Mouse (Mus musculus) intestine, embryonic 15.5 days (tissue): ENCODE results near the gene Slc22a13. TPM values are rescaled to one million over a fixed set of nuclear protein-coding genes. Genes with fewer than 3 reads are reported as not detected.
"Not testable (repeated sequence)": the region's sequence is repeated elsewhere in the genome, so short reads cannot be mapped to it uniquely, and the experiment has no call there.

Experiments
- ATAC-seq: fragments of 200-750 bp; cut with Nextera tagmentation; 2 replicates; pipeline ENCODE4 v1.8.0; 2017; ENCODE audit warnings: moderate TSS enrichment, moderate library complexity
- H3K27ac ChIP-seq: fragments of 300-500 bp; sonication (generic); 2 replicates; pipeline ENCODE4 v1.5.1; 2015; ENCODE audit warnings: mild to moderate bottlenecking, inconsistent platforms
- H3K27me3 ChIP-seq: fragments of 300-500 bp; sonication (generic); replicated peaks from 2 replicates; pipeline ENCODE4 v1.6.1; 2015; ENCODE audit warnings: inconsistent platforms
- H3K36me3 ChIP-seq: fragments of 300-500 bp; sonication (generic); 2 replicates; pipeline ENCODE4 v1.6.1; 2015; ENCODE audit warnings: inconsistent platforms
- H3K4me1 ChIP-seq: fragments of 300-500 bp; sonication (generic); replicated peaks from 2 replicates; pipeline ENCODE4 v1.6.1; 2015; ENCODE audit warnings: inconsistent platforms
- H3K4me2 ChIP-seq: fragments of 300-500 bp; sonication (generic); replicated peaks from 2 replicates; pipeline ENCODE4 v1.6.1; 2015; ENCODE audit warnings: mild to moderate bottlenecking, inconsistent platforms
- H3K4me3 ChIP-seq: fragments of 300-500 bp; sonication (generic); replicated peaks from 2 replicates; pipeline ENCODE4 v1.5.1; 2015; ENCODE audit warnings: inconsistent platforms
- H3K9ac ChIP-seq: fragments of 300-500 bp; sonication (generic); 2 replicates; pipeline ENCODE4 v1.6.1; 2015; ENCODE audit warnings: inconsistent platforms
- H3K9me3 ChIP-seq: fragments of 300-500 bp; sonication (generic); 2 replicates; pipeline ENCODE4 v1.6.1; 2016; ENCODE audit warnings: inconsistent platforms
- WGBS: fragments of 180-500 bp; shearing (Covaris S2); methylation state at CpG from one replicate; pipeline ENCODE4 v1.1.7; 2015; 5-methylcytosine and 5-hydroxymethylcytosine counted together
- polyA plus RNA-seq: library from polyadenylated mRNA; unstranded; fragments of >200 nt; fragmentation: Nextera tagmentation; extraction: Ambion mirVana; gene quantifications from 2 replicates; pipeline ENCODE4 v1.2.1, GENCODE M21; 2015

Gene Slc22a13
- polyA plus RNA-seq, 1 experiment from 2014 or later, result not detected

GRCm38 (mm10) chr9:119230829-119231228 lies 21.9 kb upstream of the Slc22a13 start:
- Histone ChIP-seq H3K27ac (no peak overlapping the region), H3K9ac (no peak overlapping the region), H3K27me3 (no peaks in the 10 kb centered on the region), H3K4me2 (no peak overlapping the region), H3K4me3 (no peak overlapping the region), H3K9me3 (no peaks in the 10 kb centered on the region), H3K36me3 (no peaks in the 10 kb centered on the region), H3K4me1 (no peaks in the 10 kb centered on the region)
- no peak for ATAC-seq
- 68% methylated on average over 2 of the region's 2 CpGs for WGBS

GRCm38 (mm10) chr9:119220249-119220648 lies 11.4 kb upstream of the Slc22a13 start:
- no peaks in the 10 kb centered on the region for H3K9me3 ChIP-seq
- WGBS, result 81% methylated on average over 4 of the region's 4 CpGs
- 0 out of 2 replicates have a peak, but pooled peaks cover 6% of the 10 kb centered on the region for H3K36me3 ChIP-seq
- ATAC-seq, result no peak
- H3K4me3 ChIP-seq, result no peak overlapping the region
- H3K27ac ChIP-seq, result no peak overlapping the region
- no peak overlapping the region for H3K9ac ChIP-seq
- H3K27me3 ChIP-seq, result no peaks in the 10 kb centered on the region
- no peaks in the 10 kb centered on the region for H3K4me1 ChIP-seq
- no peak overlapping the region for H3K4me2 ChIP-seq

DNA sequence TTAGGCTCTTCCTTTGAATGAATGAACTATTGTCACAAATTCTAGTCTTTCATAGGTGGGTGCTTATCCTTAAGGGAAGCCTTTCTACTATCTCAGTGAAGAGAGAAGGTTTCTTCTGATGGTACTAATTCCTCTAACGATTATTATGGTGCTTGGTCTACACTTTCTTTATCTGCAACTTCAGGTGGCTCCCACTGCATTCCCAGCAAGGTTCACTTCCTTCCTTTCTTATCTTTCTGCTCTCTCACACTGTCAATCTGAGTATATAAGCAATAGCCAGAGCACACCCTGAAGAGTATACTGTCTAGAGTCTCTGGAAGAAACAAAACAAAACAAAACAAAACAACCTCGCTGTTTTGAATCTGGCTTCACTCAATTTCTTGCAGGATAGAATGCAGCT lies 10.8 kb upstream of the Slc22a13 start:
- no peak for ATAC-seq
- WGBS, result 72% methylated on average over 2 of the region's 2 CpGs
- no peaks in the 10 kb centered on the region for H3K4me1 ChIP-seq
- 0 out of 2 replicates have a peak, but pooled peaks cover 4% of the 10 kb centered on the region for H3K36me3 ChIP-seq
- no peak overlapping the region for H3K4me3 ChIP-seq
- H3K9ac ChIP-seq, result no peak overlapping the region
- H3K9me3 ChIP-seq, result no peaks in the 10 kb centered on the region
- no peaks in the 10 kb centered on the region for H3K27me3 ChIP-seq
- no peak overlapping the region for H3K4me2 ChIP-seq
- H3K27ac ChIP-seq, result no peak overlapping the region

GRCm38 (mm10) chr9:119215341-119215740 lies 6.4 kb upstream of the Slc22a13 start:
- not testable (repeated sequence) for ATAC-seq, H3K27me3 ChIP-seq, H3K4me1 ChIP-seq, H3K4me3 ChIP-seq, H3K4me2 ChIP-seq, H3K36me3 ChIP-seq, H3K27ac ChIP-seq, H3K9me3 ChIP-seq, H3K9ac ChIP-seq
- 59% methylated on average over 2 of the region's 2 CpGs for WGBS

DNA sequence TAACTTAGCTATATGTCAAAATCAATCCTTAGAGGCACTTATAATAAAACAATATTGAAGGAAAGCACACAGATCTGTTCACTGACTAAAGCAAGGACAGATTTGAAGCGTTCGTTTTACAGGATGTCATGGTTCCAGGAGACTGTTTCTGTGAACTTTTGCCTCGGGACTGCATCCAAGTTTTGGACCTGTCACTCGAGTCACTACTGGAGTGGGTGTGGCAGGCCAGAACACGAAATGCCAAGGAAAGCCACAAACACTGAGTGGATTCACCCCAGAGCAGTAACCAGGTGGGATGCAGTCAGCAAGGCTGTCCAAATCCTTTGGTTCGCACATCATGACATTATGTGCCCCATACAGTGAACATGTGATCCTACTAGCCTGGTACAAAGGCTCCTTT lies 5.7 kb upstream of the Slc22a13 start:
- no peak for ATAC-seq
- H3K9me3 ChIP-seq, result no peaks in the 10 kb centered on the region
- no peaks in the 10 kb centered on the region for H3K4me1 ChIP-seq
- H3K4me3 ChIP-seq, result no peak overlapping the region
- no peaks in the 10 kb centered on the region for H3K36me3 ChIP-seq
- no peak overlapping the region for H3K9ac ChIP-seq
- no peak overlapping the region for H3K4me2 ChIP-seq
- 86% methylated on average over 6 of the region's 6 CpGs for WGBS
- no peaks in the 10 kb centered on the region for H3K27me3 ChIP-seq
- H3K27ac ChIP-seq, result no peak overlapping the region

GRCm38 (mm10) chr9:119212996-119213395 lies 4.1 kb upstream of the Slc22a13 start:
- ATAC-seq, result no peak
- H3K27ac ChIP-seq, result no peak overlapping the region

GRCm38 (mm10) chr9:119207113-119207512 lies 1.8 kb downstream of the Slc22a13 start:
- Histone ChIP-seq H3K4me1 (no peaks in the 10 kb centered on the region), H3K4me2 (no peak overlapping the region), H3K9ac (no peak overlapping the region), H3K27ac (no peak overlapping the region), H3K27me3 (no peaks in the 10 kb centered on the region), H3K4me3 (no peak overlapping the region), H3K9me3 (no peaks in the 10 kb centered on the region), H3K36me3 (no peaks in the 10 kb centered on the region)
- WGBS, result 54% methylated on average over 4 of the region's 4 CpGs
- no peak for ATAC-seq

More at GRCm38 (mm10) chr9:119212996-119213395, 4.1 kb upstream of the Slc22a13 start:
- no peaks in the 10 kb centered on the region for H3K36me3 ChIP-seq
- no peak overlapping the region for H3K4me3 ChIP-seq
- no peak overlapping the region for H3K9ac ChIP-seq
- H3K4me2 ChIP-seq, result no peak overlapping the region
- H3K27me3 ChIP-seq, result no peaks in the 10 kb centered on the region
- H3K4me1 ChIP-seq, result no peaks in the 10 kb centered on the region
- no peaks in the 10 kb centered on the region for H3K9me3 ChIP-seq
- 76% methylated on average over 8 of the region's 8 CpGs for WGBS

- Histone ChIP-seq H3K27ac (no peak overlapping the region), H3K9me3 (no peaks in the 10 kb centered on the region), H3K4me2 (no peak overlapping the region), H3K4me3 (no peak overlapping the region), H3K4me1 (no peaks in the 10 kb centered on the region), H3K9ac (no peak overlapping the region), H3K27me3 (no peaks in the 10 kb centered on the region), H3K36me3 (no peaks in the 10 kb centered on the region)
- ATAC-seq, result no peak
- WGBS, result 71% methylated on average over 2 of the region's 2 CpGs
These were observed 2.2 kb downstream of the Slc22a13 start for GRCm38 (mm10) chr9:119206666-119207065.

GRCm38 (mm10) chr9:119205756-119206155 lies 3.1 kb downstream of the Slc22a13 start:
- WGBS, result 81% methylated on average over 5 of the region's 5 CpGs
- Histone ChIP-seq H3K4me1 (no peaks in the 10 kb centered on the region), H3K27me3 (no peaks in the 10 kb centered on the region), H3K9me3 (no peaks in the 10 kb centered on the region), H3K4me3 (no peak overlapping the region), H3K27ac (no peak overlapping the region), H3K9ac (no peak overlapping the region), H3K36me3 (no peaks in the 10 kb centered on the region), H3K4me2 (no peak overlapping the region)
- ATAC-seq, result no peak

DNA sequence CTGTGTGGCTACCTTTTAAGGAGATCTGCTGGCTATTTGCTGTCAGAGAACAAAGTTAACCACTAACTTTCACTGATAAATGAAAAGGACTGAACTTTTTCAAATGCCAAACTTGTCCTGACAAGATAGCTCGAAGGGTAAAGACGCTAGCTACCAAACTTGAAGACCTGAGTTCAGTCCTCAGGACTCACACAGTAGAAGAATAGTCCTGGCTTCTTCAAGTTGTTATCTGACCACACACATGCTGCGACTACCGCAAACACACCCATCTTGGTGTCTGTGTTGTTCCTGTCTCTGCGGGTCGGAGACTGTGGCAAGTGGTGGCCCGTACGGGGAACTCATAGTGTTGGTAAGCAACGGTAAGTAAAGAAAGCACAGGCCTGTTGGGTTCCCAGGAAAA lies 5.3 kb downstream of the Slc22a13 start:
- no peak for ATAC-seq
- Histone ChIP-seq H3K27me3 (no peaks in the 10 kb centered on the region), H3K4me3 (no peak overlapping the region), H3K4me1 (no peaks in the 10 kb centered on the region), H3K9me3 (no peaks in the 10 kb centered on the region), H3K36me3 (no peaks in the 10 kb centered on the region), H3K27ac (no peak overlapping the region), H3K4me2 (no peak overlapping the region), H3K9ac (no peak overlapping the region)
- 95% methylated on average over 9 of the region's 9 CpGs for WGBS

DNA sequence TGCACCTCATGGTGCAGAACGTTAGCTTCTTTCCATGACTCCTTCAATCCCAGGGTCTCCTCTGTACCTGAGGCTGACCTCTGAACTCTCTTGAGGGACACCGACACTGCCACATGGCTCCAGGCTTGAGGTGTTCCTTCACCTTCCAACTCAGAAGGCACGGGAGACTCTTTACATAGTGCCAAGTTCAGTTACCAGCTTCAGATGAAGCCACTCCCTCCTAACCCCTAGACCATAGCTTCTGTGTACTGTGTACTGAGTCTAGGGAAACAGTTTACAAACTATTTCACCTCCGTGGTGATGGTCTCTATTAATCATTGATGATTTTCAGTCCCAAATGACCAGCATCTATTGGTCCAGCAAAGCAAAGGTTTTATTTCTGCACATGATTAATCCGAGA lies 7.2 kb downstream of the Slc22a13 start:
- Histone ChIP-seq H3K27me3 (no peaks in the 10 kb centered on the region), H3K9ac (no peak overlapping the region), H3K27ac (no peak overlapping the region), H3K36me3 (no peaks in the 10 kb centered on the region), H3K4me1 (no peaks in the 10 kb centered on the region), H3K4me2 (no peak overlapping the region), H3K4me3 (no peak overlapping the region), H3K9me3 (no peaks in the 10 kb centered on the region)
- WGBS, result 85% methylated on average over 5 of the region's 5 CpGs
- ATAC-seq, result no peak

GRCm38 (mm10) chr9:119199151-119199861 lies 9.6 kb downstream of the Slc22a13 start:
- no peaks in the 10 kb centered on the region for H3K36me3 ChIP-seq
- no peak overlapping the region for H3K4me3 ChIP-seq
- no peaks in the 10 kb centered on the region for H3K9me3 ChIP-seq
- no peak overlapping the region for H3K9ac ChIP-seq
- no peaks in the 10 kb centered on the region for H3K4me1 ChIP-seq
- no peak for ATAC-seq
- no peak overlapping the region for H3K27ac ChIP-seq
- H3K4me2 ChIP-seq, result no peak overlapping the region
- 73% methylated on average over 10 of the region's 10 CpGs for WGBS
- H3K27me3 ChIP-seq, result no peaks in the 10 kb centered on the region

DNA sequence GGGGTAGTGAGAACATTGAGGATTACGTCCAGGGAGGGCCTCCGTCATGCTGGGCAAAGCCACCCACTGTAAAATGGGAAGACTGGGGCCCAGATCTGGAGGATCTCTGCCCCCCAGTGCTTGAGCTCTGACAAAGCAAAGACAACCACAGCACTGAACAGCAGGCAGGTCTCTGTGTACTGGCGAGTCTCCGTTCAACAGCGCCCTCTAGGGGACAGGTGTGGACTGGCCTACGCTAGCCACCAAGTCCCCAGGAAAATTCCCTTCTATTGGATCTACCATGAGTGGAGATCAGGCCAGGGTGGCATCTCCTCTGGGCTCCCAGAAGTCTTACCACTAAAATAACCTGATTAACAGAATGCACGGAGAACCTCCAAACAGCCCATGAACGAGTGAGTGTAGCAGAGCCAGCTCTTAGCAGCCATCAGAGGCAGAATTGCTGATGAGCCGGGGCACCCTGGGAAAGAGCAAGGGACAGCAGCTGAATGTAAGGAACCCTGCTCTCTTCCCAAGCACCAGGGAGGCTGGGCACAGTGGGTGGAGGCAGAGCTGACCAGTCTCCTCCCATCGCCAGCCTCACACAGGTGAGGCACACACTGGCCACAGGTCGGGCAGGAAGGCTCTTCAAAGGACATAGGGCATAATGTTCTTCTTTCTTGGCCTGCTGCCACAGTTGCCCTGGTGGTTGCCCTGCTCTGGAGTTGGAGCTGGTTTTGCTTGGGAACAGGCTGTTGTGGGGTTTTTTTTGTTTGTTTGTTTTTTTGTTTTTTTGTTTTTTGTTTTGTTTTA lies 16.5 kb downstream of the Slc22a13 start:
- WGBS, result 31% methylated on average over 11 of the region's 11 CpGs
- ATAC-seq, result peak; percentile 75

More for the DNA sequence above, 16.5 kb downstream of the Slc22a13 start:
- no peaks in the 10 kb centered on the region for H3K27me3 ChIP-seq
- H3K9me3 ChIP-seq, result no peaks in the 10 kb centered on the region
- H3K4me1 ChIP-seq, result no peaks in the 10 kb centered on the region
- no peak overlapping the region for H3K4me3 ChIP-seq
- H3K4me2 ChIP-seq, result no peak overlapping the region
- no peaks in the 10 kb centered on the region for H3K36me3 ChIP-seq
- H3K27ac ChIP-seq, result no peak overlapping the region
- H3K9ac ChIP-seq, result no peak overlapping the region
